Mouse (Mus musculus): Measurements from ENCODE around the gene Dgat2l6.

The Dgat2l6 gene

GRCm38 (mm10) chrX:100524471-100524870 is at the start of gene Dgat2l6:
TSS of gene Dgat2l6 (plus strand) at chrX:100524838.
- in situ Hi-C loops (cut with MboI, MseI), result no loop called here

- in situ Hi-C loops (cut with MboI, MseI), result no loop called here
These were observed 48.9 kb upstream of the Dgat2l6 start for GRCm38 (mm10) chrX:100475569-100476223.

DNA sequence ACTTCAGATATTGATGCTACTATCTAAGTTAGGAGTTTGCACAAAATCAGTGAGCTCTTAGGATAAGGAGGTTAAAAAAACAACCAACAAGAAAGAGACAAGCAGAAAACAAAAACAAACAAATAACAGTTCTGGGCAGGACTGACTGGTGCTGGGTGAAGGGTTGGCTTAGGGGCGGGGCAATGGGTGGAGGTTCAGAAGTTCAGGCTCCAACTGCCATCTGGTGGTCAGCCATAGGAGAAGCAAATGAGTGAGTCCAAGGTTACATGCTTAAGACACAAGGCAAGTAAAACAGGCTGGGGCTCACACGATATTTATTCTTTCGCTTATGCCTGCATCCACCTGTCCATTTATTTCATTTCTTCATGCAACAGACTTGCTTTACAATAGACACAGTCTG is 44.3 kb upstream of the Dgat2l6 start:
- in situ Hi-C loops (cut with MboI, MseI), result no loop called here

DNA sequence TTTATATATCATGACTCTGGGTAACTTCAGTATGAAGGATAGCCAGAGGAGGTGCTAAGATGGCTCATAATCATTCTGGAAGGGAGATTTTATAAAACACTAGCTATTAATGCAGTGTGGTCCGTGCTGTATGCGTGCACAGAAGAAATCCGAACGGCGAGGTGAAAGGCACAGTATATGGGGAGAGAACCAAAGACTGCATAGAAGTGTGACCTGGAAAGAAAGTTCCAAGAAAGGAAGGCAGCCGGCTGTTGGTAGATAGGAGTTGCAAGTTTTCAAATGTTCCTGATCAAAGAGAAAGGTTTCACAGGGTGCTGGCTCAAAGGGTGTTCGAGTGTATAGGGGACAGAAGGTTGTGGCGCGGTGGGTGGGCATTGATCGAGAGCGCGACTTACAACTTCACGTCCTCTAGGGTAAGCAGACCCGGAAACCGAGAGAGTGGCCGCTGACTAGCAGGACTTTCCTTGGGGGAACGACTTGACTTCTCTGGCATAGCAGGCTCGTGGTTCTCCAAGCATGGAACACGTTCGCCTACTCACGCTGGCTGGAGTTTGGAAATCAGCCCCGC is 31.1 kb upstream of the Dgat2l6 start:
- in situ Hi-C loops (cut with MboI, MseI), result no loop called here

GRCm38 (mm10) chrX:100494068-100494978 is 30.3 kb upstream of the Dgat2l6 start, which contains the start of gene Igbp1:
TSS of gene Igbp1 (plus strand) at chrX:100494291.
- in situ Hi-C loops (cut with MboI, MseI), result no loop called here

DNA sequence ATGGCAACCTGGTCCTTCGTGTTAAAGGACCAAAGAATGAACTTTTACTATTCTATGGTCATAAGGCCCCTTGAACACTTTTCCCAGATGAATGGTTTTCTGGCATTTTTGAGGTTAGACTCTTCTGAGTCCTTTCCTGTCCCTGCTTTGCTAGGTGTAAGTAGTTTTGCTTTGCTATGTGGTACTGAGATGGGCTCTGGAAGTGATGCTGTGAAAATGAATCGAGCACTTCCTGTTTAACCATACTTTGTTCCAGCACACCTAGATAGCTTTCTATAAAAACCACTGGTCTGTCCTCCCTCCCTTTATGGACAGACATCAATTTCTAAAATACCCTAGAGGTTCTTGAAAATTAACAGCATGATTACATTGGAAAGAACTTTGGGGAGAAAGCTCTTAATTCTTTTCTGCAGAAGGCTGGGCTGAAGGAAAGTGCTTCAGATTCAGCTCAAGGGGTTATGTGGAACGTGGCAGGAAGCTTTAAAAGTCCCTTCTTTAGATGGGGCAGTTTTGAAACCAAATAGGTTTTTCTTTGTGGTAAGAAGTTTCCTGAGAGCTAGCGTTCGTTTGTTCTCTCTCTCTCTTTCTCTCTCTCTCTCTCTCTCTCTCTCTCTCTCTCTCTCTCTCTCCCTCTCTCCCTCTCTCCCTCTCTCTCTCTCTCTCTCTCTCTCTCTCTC is 20.3 kb upstream of the Dgat2l6 start:
- in situ Hi-C loops (cut with MboI, MseI), result no loop called here

- in situ Hi-C loops (cut with MboI, MseI), result no loop called here
These were observed 16.5 kb upstream of the Dgat2l6 start for GRCm38 (mm10) chrX:100508164-100508563.

GRCm38 (mm10) chrX:100509921-100510320 is 14.7 kb upstream of the Dgat2l6 start:
- in situ Hi-C loops (cut with MboI, MseI), result no loop called here

- in situ Hi-C loops (cut with MboI, MseI), result no loop called here
These were observed 8.0 kb upstream of the Dgat2l6 start for GRCm38 (mm10) chrX:100516683-100517082.

DNA sequence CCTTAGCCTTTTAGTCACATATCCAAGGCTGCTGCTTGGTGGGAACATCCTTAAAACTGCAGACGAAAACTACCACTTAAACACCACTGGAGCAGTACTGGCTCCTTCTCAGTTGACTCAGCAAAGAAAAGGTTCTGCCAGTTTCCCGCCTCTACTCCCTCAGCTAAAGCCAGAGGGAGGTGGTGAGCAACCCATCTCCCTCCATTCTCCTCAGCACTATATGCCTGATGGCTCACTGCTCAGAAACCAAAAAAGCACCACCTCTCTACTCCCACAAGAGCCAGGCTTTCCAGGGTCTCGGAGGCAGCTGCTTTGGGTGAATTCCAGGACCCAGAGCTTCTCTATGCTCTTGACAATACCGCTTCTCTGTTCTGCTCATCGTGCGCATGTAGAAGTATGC is 7.0 kb upstream of the Dgat2l6 start:
- in situ Hi-C loops (cut with MboI, MseI), result no loop called here

DNA sequence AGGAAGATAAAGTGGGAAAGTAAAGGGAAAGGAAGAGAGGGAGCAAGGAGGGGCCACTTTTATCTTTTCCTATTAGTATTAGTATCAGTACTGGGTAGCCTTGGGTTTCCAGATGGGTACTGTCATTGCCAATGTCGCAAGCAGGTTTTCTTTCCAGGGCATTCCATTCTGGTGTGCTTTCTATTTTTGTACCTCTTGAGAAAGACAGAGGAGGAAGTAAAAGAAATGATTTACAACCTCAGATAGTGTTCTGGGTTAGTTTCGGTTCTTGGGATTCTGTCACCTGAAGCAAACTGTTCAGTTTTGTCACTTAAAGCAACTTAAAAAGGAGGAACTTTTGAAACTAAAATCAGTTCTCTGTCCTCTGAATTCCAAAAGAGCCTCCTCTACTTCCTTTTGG is 6.1 kb upstream of the Dgat2l6 start:
- in situ Hi-C loops (cut with MboI, MseI), result no loop called here

GRCm38 (mm10) chrX:100556026-100556425 is 31.4 kb downstream of the Dgat2l6 start:
- in situ Hi-C loops (cut with MboI, MseI), result no loop called here

DNA sequence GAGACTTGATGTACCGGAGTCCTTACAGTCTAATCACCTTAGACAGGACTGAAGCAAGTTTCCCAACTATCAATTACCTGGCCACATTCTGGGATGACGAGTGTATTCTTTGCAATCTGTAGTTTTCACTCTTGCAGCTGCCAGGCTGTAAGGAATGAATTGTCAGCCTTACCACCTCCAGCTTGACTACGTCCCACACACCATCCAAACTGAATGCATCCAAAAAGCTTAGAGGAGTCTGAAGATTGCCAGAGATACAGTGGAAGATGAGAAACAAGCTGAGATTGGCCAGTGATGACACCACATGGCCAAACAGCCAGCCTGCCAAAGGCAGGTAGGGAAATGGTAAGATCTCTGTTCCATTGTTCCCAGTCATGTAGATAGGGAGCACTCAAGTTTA is 41.1 kb downstream of the Dgat2l6 start:
- in situ Hi-C loops (cut with MboI, MseI), result no loop called here

- in situ Hi-C loops (cut with MboI, MseI), result no loop called here
These were observed 47.3 kb downstream of the Dgat2l6 start, which contains the start of gene Awat1 for GRCm38 (mm10) chrX:100571951-100572350. TSS of gene Awat1 (plus strand) at chrX:100572251.

- in situ Hi-C loops (cut with MboI, MseI), result no loop called here
These were observed 70.2 kb downstream of the Dgat2l6 start, which contains the start of gene P2ry4 for GRCm38 (mm10) chrX:100594791-100595190. TSS of gene P2ry4 (minus strand) at chrX:100594869.

All from T-helper 17 cell (primary cell).